Mouse (Mus musculus) urinary bladder, postnatal 36 days (tissue): Measurements from ENCODE around the gene Thoc6.

Experiments used
- DNase-seq, 2 experiments: peaks; one replicate each; pipeline ENCODE4 v3.0.0; 2022; ENCODE audit warnings: low spot score in 2 of 2, mixed read lengths in 1 of 2

Gene Thoc6

DNA sequence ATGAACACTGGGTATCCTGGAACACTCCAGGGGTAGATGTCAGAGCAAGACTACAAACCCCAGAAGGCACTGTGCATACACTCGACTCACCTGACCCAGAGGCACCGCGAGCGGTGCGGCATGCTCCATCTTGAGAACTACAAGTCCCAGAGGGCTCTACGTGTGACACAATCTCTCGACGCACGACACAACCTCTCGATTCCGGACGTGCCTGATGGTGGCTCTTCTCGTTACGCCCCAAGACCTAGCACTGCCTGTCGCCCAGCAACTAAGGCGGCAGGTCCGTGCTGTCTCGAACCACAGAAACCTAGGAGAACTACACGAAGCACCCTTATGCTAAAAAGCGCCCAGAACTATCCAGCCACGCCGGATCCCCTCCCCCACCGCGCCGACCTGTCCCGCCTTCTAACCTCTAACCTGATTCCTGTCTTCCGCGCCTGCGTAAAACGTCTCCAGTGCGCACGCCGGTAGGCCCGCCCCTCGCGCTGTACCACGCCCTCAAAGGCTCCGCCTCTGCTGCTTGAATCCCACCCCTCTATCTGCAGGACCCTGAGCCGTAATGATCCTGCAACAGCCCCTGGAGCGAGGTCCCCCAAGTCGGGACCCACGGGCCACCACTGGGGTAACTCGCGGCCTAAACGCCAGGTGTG, at the start of gene Thoc6, which contains the start of gene Hcfc1r1:
Gene Thoc6 (minus strand): TSS at position 459 of the 650 bp plus-strand sequence.
Gene Hcfc1r1 (plus strand): TSS at position 173 of the 650 bp plus-strand sequence.
- DNase-seq, result peak; percentile 86 to 90

DNA sequence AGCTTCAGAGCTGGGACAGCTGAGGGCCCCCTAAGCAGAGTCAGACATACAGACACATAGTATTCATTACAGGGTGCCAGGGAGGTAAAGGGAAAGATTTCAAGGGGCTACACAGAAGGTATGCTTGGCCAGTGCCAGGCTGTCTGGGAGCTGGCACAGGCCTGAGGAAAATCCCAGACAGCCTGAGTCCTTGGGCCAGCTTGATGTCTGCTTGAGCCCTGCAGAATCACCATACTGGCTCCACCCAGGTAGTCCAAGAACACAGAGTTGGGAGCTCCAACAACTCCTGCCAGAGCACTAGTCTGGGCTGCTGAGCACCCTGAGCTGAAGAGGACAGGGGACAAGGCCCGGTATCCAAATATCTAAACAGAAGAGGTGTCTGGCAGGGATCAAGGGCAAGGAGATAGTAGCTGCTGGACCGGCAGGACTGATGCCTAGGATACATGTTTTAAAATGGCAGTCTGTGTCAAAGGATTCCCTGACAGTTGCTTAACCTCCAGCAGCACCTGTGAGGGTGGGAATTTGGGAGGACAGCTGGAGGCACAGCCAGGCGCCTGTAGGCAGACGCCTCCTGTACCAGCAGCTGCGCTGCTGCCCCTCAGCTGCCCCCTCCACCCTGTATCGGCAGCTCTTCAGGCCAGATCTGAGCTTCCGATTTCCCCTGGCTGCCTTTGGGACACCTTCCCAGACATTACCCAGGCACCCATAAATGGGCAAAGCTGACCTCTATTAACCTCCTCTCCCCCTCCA, 48.9 kb upstream of the Thoc6 start, which contains the start of gene 1520401A03Rik:
Gene 1520401A03Rik (minus strand): TSS at position 408 of the 750 bp plus-strand sequence.
- DNase-seq, result no peak

DNA sequence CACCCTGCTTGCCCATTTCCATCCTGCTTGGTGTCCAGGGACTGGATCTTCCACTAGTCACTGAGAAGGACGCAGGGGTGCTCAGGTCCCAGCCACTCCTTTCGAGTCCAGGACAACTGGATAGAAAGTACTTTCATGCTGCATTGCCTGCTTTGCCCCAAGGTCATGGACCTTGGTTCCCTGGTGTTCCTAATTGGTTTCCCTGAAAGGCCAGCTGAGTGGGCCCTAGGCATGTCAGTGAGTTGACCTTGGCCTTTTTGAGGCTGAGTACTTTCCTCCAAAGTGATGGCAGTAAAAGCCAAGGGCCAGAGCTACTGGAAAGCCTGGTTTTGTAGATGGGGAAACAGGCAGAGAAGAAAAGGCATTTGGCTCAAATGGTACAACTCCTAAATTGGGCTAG, 48.2 kb upstream of the Thoc6 start:
- no peak for DNase-seq

DNA sequence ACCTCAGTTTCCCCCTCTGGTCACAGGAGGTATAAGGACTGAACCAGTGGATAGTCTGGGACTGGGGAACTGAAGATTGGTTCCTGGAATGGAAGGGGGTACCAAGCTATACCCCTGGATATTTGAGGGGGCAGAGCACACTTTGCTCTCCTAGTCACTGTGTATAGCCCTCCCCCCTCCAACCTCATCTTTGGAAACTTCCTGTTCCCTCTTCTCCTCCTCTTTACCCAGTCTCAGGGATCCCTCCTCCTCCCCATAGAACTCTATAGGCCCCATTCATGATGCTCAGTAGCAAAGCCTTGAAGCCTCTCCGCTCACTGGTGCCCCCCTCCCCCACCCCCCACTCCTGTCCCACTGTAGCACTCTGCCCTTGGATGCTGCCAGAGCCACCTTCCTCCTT, 45.8 kb upstream of the Thoc6 start:
- no peak for DNase-seq

DNA sequence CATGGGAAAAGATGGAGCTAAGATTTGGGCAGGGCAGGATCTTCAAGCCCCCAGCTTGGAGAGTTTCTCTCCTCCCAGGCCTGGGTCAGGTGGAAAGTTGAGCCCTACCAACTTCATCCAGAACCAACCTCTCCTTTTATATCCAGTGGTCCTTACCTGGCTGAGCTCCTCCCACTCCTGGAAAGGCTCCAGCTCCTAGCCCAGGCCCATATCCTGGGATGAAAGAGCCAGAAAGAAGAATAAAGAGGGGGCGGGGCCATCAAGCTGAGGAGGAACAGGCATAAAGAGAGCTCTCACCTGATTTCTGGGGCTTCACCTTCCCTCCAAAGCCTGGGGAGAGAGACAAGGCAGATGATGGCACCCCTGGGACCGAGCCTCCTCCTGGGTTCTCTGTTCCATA, 43.3 kb upstream of the Thoc6 start:
- no peak for DNase-seq

DNA sequence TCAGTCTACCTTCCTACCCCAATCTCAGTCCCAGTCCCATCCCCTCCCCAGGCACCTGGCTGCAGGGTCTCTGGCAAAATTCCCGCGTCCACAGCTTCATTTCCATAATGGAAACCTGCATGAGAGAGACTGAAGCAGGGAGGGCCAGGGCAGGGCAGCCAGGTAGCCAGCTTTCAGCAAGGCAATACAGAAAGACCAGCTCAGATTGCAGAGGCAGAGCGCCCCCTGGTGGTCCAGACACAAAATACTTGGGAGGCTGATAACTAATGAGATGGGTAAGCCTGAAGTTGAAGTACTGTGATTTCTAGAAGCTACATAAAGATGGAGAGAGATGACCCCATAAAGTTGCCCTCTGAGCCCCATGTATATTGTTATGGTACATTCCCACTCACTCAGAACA, 32.5 kb upstream of the Thoc6 start:
- peak; percentile 61 to 73 for DNase-seq

DNA sequence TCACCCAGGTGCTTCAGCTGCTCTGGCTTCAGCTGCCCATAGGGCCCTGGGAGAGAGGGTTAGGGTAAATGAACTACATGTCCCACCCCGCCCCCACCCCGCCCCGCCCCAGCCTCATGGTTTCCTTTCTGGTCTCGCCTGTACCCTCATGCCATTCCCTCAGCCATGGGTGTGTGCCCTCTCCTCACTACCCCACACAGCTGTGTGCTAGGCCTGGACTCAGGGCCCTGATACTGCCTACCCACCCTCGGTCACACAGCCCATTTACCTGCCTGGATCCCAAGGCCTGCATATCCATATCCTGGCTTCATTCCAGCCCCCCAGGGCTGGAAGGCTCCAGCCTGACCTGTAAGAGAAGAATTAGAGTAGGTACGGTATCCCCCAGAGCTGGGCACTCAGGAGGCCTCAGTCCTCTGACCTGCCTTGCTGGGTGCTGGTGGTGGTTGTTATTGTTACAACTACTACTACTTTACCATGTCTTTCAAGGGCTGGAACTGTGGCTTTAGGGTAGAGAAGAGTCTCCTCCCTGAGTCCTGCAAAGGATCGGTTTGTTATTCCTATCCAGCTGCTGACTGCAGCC, 31.9 kb upstream of the Thoc6 start:
- no peak for DNase-seq

DNA sequence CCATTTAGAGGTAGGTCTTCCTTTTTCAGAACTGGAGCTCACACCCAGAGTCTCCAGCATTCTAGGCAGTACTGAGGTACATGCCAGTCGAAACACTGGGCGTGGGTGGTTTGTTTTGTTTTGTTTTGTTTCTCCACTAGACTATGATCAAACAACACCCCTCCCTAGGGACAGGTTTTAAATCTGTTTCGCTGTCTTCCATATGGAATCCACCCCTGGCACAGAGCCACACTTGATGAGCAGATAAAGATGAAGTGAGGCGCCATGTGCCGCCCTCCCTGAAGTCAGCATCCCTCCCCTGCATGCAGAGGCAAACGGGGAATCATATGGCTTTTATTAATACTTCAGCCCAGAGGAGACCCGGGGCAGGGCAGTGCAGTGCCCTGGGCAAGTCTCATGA, 31.1 kb upstream of the Thoc6 start:
- no peak for DNase-seq

DNA sequence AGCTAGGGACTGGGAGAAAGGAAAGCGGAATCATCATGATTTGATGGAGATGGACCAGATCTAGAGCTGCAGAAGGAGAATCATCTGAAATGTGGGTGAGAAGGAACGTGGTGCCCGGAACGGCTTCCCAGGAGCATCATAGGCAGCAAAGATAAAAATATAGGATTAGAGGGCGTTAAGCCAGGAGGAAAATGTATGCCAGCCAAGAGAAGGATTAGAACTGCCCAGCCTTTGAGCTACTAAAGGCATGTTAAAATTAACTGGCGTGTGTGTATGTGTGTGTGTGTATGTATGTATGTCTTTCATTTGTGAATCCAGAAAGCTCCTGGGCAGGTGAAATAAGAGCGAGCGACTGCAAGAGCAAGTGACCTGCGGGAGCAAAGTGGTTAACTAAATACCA, 29.6 kb upstream of the Thoc6 start:
- DNase-seq, result no peak

DNA sequence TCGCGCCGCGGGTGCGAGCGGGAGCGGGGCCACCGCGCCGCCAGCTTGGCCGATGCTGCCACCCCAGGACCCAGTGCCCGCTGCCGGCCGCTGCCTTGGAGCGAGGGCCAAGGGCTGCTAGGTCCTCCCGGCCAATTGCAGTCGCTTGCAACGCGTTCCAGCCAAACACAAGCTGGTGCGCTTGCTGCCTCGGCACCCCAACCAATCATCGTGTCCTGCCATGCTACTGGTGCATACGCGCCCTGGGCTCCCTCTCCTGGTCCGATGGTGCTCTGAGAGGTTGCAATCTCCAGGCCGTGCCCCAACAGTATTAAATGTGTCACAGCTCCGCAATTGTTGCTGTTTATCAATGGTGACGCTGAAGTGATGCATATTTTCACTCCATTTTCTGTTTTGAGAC, 26.4 kb upstream of the Thoc6 start:
- DNase-seq, result peak; percentile 75 to 91

DNA sequence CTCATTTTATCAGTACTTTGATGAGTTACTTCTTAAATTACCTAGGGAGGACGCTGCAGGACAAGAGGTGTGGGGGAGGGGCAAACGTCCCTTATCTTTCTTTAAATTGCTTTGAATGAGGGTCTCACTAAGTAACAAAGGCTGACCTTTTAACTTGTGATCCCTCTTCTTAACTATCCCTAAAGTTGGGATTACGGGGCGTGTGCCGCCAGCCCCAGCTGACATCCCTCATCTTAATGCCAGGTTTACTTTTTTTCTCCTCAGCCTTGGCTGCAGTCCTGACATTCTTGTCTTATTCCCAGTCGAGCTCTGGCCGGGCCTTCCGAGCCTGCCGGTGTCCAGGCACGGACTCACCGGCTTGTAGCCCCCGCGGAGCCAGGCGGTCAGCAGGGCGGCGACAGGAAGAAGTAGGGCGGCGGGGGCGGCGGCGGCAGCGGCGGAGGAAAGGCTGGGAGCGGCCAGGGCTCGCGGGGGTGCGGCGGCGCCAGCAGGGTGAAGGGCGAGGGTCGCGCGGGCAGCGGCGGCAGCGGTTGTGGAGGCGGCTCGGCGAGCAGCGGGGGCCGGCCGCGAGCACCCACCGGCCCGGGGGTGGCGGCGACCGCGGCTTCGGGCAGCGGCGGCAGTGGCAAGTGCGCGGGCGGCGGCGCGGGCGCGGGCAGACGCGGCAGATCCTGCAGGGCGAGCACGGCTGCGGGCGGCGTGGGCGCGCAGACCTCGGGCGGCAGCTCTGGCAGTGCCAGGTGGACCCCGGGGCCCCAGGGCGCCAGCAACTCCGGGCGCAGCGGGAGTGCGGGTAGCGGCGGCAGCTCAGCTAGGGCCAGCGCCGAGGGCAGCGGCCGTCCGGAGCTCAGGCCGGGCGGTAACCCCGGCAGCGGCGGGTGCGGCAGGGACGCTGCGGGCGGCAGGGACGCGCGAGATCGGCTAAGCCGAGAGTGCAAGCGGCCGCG, 25.7 kb upstream of the Thoc6 start:
- peak; percentile 30 to 38 for DNase-seq

DNA sequence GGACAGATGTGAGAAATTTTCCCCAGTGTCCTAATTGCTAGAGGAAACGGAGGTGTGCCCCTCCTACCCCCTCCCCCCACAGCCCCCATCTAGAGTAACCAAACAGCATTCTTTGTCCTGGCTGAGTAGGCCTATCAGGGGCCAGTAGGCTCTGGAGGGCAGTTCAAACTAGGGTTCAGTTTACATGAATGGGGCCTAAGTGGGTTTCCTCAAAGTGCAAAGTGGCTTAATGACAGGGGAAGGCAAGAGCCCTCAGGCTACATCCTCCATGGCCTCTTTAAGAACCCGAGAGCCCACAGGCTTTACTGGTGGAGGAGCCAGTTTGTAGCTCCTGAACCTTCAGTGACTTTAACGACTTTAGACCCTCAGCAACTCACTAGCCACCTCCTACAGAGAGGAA, 22.1 kb upstream of the Thoc6 start:
- DNase-seq, result no peak

DNA sequence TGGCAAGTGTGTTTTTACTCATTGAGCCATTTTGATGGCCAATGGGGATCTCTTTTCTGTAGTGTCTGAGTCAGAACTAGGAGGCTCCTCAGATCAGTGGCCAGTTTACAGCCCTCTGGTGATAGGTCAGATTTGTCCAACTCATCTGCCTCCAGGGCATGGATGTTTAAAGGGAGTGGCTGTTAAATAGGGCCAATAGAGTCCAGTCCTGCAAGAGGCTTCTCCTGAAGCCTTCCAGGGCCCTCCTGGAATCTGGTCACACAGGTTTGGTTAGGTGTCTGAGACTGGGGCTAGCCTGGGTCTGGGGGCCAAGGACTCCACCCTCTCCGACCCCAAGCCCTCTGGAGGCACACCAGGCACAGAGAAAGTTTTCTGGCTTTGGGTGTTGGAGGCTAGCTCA, 20.8 kb upstream of the Thoc6 start:
- no peak for DNase-seq

DNA sequence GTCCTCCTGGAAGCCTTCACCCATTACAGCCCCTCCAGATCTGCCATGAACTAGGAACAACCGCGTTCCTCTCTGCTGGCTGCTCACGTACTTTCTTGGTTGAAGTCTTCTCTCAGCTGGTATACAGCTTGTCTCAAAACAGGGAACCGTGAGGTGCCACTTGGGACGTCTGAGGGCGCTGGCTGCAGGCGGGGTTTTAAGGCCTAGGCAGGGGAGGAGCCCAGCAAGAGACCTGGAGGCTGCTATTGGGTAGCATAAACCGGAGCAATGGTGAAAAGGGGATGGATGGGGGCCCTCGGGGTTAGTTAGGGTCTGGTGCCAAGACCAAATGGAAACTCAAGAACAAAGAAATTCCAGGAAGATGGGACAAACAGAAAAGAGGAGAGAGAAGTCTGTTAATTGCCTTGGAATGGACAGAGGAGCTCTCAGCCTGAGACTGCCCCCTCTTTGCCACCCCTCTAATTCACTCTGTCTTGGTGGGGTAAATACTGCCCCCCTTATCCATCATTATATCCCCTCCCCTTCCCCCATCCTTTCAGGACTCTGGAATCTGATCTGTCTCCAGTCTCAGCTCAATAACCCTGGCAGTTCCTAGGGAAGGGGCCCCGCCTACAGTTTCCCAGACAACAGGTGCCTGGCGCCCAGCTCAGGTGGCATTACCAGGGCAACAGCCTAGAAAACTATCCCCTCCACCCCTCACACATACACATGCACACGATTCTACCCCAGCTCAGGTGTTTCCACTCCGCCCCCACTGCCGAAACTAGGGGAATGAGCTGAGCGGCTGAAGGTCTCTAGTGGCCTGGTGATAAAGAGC, 10.4 kb upstream of the Thoc6 start, which contains the start of gene Cldn9:
Gene Cldn9 (minus strand): TSS at position 171 of the 817 bp plus-strand sequence.
- no peak for DNase-seq

DNA sequence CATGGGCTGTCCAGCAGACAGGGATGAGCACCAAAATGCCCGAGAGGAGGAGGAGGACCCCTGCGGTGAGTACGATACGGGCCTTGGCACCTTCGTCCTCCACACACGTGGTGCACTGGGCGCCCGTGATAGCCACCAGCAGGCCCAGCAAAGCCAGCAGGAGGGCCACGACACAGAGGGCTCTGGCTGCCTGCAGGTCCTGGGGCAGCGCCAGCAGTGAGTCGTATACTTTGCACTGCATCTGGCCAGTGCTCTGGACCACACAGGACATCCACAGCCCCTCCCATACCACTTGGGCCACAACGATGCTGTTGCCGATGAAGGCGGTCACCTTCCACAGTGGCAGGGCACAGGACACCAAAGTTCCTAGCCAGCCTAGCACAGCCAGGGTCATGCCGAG, 9.5 kb upstream of the Thoc6 start:
- no peak for DNase-seq

DNA sequence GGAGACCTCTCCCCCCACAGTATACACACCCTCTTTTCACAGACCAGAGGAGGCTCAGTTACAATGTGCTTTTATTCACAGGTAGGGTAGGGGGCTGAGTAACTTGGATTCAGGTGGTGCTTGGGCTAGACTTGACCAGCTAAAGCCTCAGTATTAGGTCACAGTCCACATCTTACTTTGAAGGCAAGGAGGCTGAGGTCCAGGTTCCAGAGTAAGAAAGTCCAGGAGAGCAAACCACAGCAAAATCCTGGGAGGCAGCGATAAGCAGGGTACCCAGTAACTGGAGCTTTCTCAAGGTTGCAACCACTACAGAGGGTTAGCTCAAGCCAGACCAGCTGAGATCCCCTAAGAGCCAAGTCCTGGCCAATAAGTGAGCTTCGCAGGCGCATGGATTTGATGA, 8.8 kb upstream of the Thoc6 start:
- no peak for DNase-seq

DNA sequence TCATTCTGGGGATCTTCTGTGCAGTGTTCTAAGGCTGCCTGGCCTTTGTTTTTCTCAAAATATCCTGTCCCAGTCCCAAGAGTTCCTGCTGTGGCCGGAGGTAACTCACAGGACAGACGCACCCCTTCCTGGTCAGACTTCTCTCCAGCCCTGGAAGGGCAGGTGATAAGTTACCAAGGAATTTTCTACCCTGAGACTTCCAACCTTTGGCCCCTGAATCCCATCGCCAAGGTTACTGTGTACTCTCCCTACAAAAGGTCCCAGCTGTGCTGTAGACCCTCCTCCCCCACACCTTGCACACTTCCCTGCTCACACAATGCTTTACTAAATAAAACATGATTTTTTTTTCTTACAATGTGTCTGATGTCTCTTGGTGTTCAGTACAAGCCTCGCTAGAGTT, 8.4 kb upstream of the Thoc6 start:
- no peak for DNase-seq

DNA sequence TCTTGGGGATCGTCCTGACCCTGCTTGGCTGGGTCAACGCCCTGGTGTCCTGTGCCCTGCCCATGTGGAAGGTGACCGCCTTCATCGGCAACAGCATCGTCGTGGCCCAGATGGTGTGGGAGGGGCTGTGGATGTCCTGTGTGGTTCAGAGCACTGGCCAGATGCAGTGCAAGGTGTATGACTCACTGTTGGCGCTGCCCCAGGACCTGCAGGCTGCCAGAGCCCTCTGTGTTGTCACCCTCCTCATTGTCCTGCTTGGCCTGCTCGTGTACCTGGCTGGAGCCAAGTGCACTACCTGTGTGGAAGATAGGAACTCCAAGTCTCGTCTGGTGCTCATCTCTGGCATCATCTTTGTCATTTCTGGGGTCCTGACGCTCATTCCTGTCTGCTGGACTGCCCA, 7.4 kb upstream of the Thoc6 start:
- DNase-seq, result peak in 1 of 2 experiments; percentile 11

DNA sequence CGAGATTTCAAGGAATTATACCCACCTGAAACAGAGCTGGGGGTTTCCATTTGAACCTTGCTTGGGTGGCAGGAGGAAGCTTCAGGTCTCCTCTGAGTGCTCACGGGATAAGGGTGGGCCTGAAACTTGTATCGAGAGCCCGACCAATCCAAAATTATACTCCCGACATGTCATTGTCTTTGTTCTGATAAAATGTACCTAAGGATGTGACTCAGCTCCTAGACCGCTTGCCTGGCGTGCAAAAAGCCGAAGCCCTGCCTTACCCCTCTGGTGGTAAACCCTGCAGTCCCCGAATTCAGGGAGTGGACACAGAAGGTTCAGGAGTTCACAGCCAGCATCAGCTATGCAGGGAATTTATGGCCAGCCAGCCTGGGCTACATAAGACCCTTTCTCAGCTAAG, 6.7 kb upstream of the Thoc6 start:
- no peak for DNase-seq

DNA sequence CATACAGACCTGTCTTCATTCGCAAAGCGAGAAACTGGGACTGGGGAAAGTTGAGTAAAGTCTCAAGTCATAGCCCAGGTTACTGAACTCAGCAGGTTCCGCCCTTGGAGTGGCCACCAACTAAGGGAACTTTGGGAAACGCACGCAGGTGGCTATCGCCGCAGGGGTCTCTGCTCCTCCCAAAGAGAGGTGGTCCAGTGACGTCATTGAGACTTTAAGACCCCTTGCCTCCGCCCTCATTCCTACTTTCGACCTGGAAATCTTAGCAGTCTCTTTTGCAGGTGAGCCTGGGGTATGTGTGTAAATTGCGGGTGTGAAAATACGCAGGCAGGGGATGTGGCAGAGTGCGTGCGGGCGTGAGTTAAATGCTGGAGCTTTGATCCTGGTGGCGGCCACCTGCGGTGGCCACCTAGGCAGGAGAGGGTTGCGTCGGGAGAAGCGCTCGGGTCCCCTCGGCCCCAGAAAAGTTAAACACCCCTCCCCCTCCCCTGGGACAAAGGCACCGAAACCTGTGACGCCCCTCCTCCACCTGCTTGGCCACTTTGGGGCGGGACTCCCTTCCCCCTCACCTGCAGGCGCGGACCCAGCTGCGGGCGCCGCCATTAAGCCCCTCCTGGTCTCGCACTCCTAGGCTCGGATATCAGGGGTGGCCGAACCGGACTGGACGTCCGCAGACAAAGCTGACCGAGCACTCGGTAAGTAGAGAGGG, 5.6 kb upstream of the Thoc6 start, which contains the start of gene Cldn6:
Gene Cldn6 (plus strand): TSS at position 123 of the 709 bp plus-strand sequence.
- DNase-seq, result no peak
